Mouse (Mus musculus) lung, postnatal 36 days (tissue): ENCODE results near the gene Dact3.

Source experiments
- DNase-seq: peaks from one replicate; pipeline ENCODE4 v3.0.0; 2022; ENCODE audit warnings: mixed read lengths

Dact3 gene

GRCm38 (mm10) chr7:16875310-16875325 lies at the start of gene Dact3:
Dact3 (plus strand) TSS chr7:16875317.
- no peak for DNase-seq

GRCm38 (mm10) chr7:16825785-16826184 lies 49.3 kb upstream of the Dact3 start:
- peak; percentile 81 for DNase-seq

- DNase-seq: no peak
These were observed 48.5 kb upstream of the Dact3 start for GRCm38 (mm10) chr7:16826571-16826970.

- no peak for DNase-seq
These were observed 47.8 kb upstream of the Dact3 start for GRCm38 (mm10) chr7:16827274-16827673.

GRCm38 (mm10) chr7:16830449-16830848 lies 44.7 kb upstream of the Dact3 start:
- DNase-seq: no peak

- DNase-seq: no peak
These were observed 37.0 kb upstream of the Dact3 start for GRCm38 (mm10) chr7:16837916-16838803.

GRCm38 (mm10) chr7:16838804-16839426 lies 36.2 kb upstream of the Dact3 start:
- no peak for DNase-seq

GRCm38 (mm10) chr7:16839427-16840108 lies 35.5 kb upstream of the Dact3 start:
- DNase-seq: no peak

GRCm38 (mm10) chr7:16840109-16840491 lies 35.0 kb upstream of the Dact3 start:
- no peak for DNase-seq

GRCm38 (mm10) chr7:16841078-16841477 lies 34.0 kb upstream of the Dact3 start:
- no peak for DNase-seq

GRCm38 (mm10) chr7:16841561-16842560 lies 33.3 kb upstream of the Dact3 start:
- DNase-seq: peak; percentile 60

GRCm38 (mm10) chr7:16842645-16843063 lies 32.5 kb upstream of the Dact3 start, which contains the start of gene Prkd2:
Prkd2 (plus strand) TSS chr7:16842902.
- DNase-seq: peak; percentile 97

- peak; percentile 56 for DNase-seq
These were observed 31.5 kb upstream of the Dact3 start for GRCm38 (mm10) chr7:16843441-16844171.

- DNase-seq: peak; percentile 51
These were observed 30.4 kb upstream of the Dact3 start for GRCm38 (mm10) chr7:16844696-16845071.

- DNase-seq: peak; percentile 81
These were observed 29.9 kb upstream of the Dact3 start for GRCm38 (mm10) chr7:16845072-16845819.

- no peak for DNase-seq
These were observed 29.3 kb upstream of the Dact3 start for GRCm38 (mm10) chr7:16845820-16846167.

- DNase-seq: no peak
These were observed 28.3 kb upstream of the Dact3 start for GRCm38 (mm10) chr7:16846775-16847174.

GRCm38 (mm10) chr7:16847507-16847906 lies 27.6 kb upstream of the Dact3 start:
- no peak for DNase-seq

GRCm38 (mm10) chr7:16848579-16848978 lies 26.5 kb upstream of the Dact3 start:
- DNase-seq: peak; percentile 70

- no peak for DNase-seq
These were observed 23.5 kb upstream of the Dact3 start for GRCm38 (mm10) chr7:16851636-16852035.

- DNase-seq: peak; percentile 72
These were observed 21.8 kb upstream of the Dact3 start for GRCm38 (mm10) chr7:16853302-16853831.
